Mouse (Mus musculus) olfactory bulb, adult 2 months (tissue): Measurements from ENCODE around the gene Bcr. TPM values are rescaled to one million over a fixed set of nuclear protein-coding genes. Genes with fewer than 3 reads are reported as not detected.

Experiments used
- H3K27ac ChIP-seq: fragments of 200-500 bp; 2 replicates; pipeline ENCODE4 v1.5.1; 2012; ENCODE audit warnings: low read depth, low read length; ENCODE audit not compliant: insufficient read depth
- H3K4me1 ChIP-seq: fragments of 200-500 bp; 2 replicates; pipeline ENCODE4 v1.6.1; 2012; ENCODE audit warnings: low read length; ENCODE audit not compliant: control insufficient read depth, insufficient read depth
- H3K4me3 ChIP-seq: fragments of 200-500 bp; 2 replicates; pipeline ENCODE4 v1.5.1; 2012; ENCODE audit warnings: mild to moderate bottlenecking, low read depth, low read length, moderate library complexity; ENCODE audit not compliant: insufficient read depth
- CTCF ChIP-seq: fragments of 200-500 bp; IDR thresholded peaks from 2 replicates; pipeline ENCODE4 v1.5.1; 2012; ENCODE audit warnings: low read depth, mild to moderate bottlenecking, low read length, moderate library complexity; ENCODE audit not compliant: insufficient read depth
- POLR2A ChIP-seq: fragments of 200-500 bp; IDR thresholded peaks from 2 replicates; pipeline ENCODE4 v1.6.1; 2012; ENCODE audit warnings: mild to moderate bottlenecking, low read depth, low read length, moderate library complexity; ENCODE audit not compliant: insufficient read depth
- WGBS: fragments of 180-500 bp; shearing (Covaris S2); methylation state at CpG from one replicate; pipeline ENCODE4 v1.1.7; 2018; 5-methylcytosine and 5-hydroxymethylcytosine counted together
- polyA plus RNA-seq: library from polyadenylated mRNA; stranded (reverse); fragments of >200 nt; gene quantifications from 2 replicates; pipeline ENCODE4 v1.2.4, GENCODE M21; 2012; ENCODE audit warnings: low replicate concordance; ENCODE audit not compliant: missing spikeins, insufficient read depth, insufficient read length

Bcr gene
- not detected in 2 replicates for polyA plus RNA-seq

DNA sequence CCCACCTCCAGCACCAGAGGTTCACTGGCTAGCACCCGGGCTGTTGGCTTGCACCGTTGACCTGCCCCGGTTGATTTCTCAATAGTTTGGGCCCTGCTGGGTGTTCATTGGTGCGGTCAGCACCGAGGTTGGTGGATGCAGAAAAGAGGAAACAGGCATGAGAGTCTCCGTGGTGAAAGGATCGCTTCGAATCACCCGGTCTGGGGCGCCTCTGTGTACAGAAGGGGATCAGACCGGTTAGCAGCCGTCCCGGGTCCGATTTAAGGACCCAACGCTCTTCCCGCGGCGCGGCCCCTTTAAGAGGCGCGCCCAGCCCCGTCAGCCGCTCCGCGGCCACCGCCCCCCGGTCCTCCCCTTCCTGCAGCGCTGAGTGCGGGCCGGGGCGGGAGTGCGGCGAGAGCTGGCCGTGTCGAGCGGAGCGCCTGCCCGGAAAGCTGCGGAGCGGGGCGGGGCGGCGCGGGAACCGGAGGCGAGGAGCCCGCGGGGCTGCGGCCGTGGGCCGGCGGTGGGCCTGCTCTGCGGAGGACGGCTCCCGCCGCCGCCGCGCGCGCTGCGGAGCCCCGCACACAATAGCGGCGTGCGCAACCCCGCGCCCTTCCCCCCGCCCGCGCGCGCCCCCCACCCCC lies at the start of gene Bcr:
Bcr (plus strand) TSS at position 376 of the 626 bp plus-strand sequence.
- H3K4me3 ChIP-seq, result peak within 1 kb of the TSS; percentile 75
- WGBS, result under 1% methylated on average over 63 of the region's 73 CpGs
- peak within 1 kb of the TSS; percentile 23 for H3K27ac ChIP-seq
- TF ChIP-seq CTCF (no peak), POLR2A (peak; percentile 72)
- H3K4me1 ChIP-seq, result peaks cover 33% of the 10 kb centered on the region

DNA sequence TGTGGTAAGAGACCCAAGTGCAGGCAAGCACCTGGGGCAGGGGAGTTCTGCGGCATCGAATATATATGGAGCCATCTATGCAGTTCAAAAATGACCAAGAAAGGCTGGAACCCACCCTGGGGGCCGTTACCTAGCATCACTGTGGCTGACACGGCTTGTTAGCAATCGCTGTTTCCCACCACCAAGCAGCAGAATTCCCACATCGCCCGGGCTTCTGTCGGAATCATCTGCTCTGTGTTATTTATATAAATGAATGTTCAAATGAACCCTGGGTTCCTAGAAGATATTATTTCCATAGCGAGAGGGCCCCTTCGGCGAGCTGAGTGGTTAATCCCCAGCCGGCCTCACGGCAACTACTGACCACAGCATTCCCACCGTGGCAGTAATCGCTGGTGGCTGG lies 49.7 kb upstream of the Bcr start:
- WGBS, result 74% methylated on average over 15 of the region's 15 CpGs
- peaks cover 49% of the 10 kb centered on the region for H3K4me1 ChIP-seq
- no peak overlapping the region for H3K27ac ChIP-seq
- no peak overlapping the region for H3K4me3 ChIP-seq
- no peak for TF ChIP-seq POLR2A
- TF ChIP-seq CTCF, result no peak

DNA sequence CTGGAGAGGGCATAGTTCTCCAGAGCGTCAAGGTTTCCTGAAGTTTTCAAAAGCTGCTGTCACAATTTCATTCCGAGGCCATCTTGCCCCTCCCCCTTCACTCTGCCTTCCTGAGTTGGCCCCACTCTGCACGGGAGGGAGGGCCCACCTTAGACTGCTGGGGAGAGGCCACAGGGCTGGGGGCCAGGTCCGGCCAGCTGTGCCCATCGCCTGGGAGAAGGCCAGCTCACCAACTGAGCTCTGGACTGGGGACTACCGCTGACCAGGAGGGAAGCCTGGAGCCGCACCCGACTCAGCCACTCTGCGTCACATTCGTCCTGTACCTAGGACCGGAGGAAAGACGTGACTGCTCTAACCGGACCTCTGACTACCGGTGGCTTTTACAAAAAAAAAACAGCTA lies 44.9 kb upstream of the Bcr start:
- WGBS, result 56% methylated on average over 14 of the region's 14 CpGs
- Histone ChIP-seq H3K4me3 (no peak overlapping the region), H3K4me1 (peaks cover 36% of the 10 kb centered on the region), H3K27ac (no peak overlapping the region)
- TF ChIP-seq CTCF (no peak), POLR2A (no peak)

DNA sequence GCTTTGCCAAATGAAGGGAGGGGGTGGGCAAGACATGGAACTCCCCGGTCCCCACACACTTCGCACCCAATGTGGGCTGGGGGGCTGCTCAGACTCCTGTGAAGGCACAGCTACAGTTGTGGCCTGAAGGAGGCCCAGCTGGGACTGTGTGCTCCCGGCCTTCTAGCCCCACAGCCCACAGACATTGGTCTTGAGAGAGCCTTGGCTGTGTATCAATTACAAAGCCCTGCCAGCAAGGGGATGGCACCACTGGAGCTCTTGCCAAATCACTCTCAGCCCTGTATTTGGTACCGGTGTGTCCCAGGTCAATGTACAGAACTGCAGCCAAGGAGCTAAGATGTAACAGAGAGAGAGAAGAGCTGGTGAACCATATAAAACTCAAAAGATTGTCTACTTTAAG lies 43.9 kb upstream of the Bcr start:
- H3K27ac ChIP-seq, result no peak overlapping the region
- 36% methylated on average over 4 of the region's 4 CpGs for WGBS
- no peak for TF ChIP-seq CTCF
- no peak for TF ChIP-seq POLR2A
- peaks cover 34% of the 10 kb centered on the region for H3K4me1 ChIP-seq
- no peak overlapping the region for H3K4me3 ChIP-seq

DNA sequence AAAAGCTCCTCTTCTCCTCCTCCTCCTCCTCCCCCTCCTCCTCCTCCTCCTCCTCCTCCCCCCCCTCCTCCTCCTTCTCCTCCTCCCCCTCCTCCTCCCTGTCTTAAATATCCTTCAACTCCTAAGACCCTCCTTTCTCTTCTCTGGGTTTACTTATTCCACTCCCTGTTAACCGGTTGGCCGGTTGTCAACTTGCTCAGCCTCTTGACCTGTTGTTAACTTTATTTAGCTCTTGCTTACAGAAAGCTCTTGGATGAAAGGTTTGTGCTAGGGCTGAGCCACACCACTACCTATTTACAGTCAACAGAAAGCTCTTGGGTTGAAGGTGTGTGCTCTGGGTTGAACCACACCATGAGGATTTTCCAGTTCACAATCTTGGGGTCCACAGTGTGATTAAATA lies 40.1 kb upstream of the Bcr start:
- TF ChIP-seq CTCF, result no peak
- TF ChIP-seq POLR2A, result no peak
- H3K4me3 ChIP-seq, result no peak overlapping the region
- 94% methylated on average over 2 of the region's 2 CpGs for WGBS
- peaks cover 17% of the 10 kb centered on the region for H3K4me1 ChIP-seq
- no peak overlapping the region for H3K27ac ChIP-seq

DNA sequence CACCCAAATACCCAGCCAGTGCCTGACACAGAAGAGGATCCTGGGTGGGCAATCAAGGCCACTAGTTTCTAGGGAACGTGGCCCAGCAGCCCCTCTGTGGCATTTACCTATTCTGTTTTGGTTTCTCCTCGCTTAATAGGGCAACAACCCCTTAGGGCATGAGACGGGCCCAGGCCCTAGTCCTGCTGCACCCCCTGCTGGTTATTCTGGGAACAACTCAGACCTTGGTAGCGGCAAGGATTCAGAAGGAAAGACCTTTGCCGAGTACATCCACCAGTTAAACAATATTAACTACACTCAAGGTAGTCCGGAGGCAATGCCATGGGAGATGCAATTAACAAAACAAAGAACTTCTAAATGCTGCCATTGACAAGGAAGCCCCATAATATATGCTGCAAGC lies 39.3 kb upstream of the Bcr start:
- Histone ChIP-seq H3K4me1 (peaks cover 11% of the 10 kb centered on the region), H3K4me3 (no peak overlapping the region), H3K27ac (no peak overlapping the region)
- TF ChIP-seq POLR2A (no peak), CTCF (peak; percentile 72)
- 8% methylated on average over 6 of the region's 6 CpGs for WGBS

DNA sequence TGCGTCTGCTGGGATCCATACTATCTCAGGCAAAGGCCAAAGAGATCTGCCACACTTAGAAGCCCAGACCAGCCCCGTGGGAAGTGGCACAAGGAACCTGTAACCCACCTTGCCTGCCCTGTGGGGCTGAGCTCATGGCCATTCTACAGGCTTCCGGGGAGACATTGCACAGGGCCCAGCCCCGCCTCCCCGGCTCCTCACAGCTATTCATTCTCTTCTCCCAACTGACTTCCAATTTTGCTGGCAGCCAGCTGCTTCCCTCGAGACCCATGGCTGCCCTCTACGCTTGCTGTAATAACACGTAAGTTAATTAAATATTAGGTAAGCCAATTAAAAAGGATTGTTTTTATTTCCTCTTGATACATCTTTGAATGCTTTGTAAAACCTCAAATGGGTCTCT lies 33.9 kb upstream of the Bcr start:
- Histone ChIP-seq H3K4me1 (no peaks in the 10 kb centered on the region), H3K27ac (no peak overlapping the region), H3K4me3 (no peak overlapping the region)
- TF ChIP-seq CTCF (no peak), POLR2A (no peak)
- WGBS, result 59% methylated on average over 8 of the region's 8 CpGs

DNA sequence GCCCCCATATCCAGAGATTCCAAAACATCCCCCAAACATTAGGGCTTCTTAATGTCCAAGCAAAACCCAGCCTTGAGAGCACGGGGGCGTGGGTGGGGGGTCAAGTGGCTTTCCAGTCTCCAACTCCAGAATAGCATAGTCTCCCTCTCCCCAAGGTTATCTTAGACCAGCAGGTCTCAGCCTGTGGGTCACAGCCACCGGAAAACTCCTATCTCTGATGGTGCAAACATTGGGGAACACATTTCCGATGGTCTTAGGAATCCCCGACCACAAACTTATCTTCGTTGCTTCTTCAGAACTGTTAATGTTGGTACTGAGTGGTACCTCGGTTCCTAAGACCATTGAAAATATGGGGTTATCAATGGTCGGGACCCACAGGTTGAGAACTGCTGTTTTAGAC lies 31.6 kb upstream of the Bcr start:
- no peak for TF ChIP-seq CTCF
- no peak for TF ChIP-seq POLR2A
- 92% methylated on average over 8 of the region's 8 CpGs for WGBS
- H3K27ac ChIP-seq, result no peak overlapping the region

DNA sequence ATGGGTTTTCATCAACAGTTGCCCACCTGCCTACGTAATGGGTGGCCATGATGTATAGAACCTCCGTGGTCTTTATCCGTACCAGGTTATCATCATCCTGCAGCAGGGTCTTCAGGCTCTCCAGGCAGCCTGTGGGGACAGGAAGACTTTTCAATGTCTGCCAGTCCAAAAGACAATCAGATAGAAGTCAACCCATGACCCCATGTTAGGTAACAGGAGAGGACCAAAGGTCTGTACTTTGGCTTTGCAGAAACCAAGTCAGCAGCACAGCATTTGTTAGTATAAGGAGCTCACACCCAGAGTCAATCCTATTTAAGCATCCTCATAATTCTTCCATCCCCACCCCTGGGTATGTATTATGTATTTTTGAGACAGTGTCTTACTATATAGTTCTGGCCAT lies 30.7 kb upstream of the Bcr start:
- no peak overlapping the region for H3K4me3 ChIP-seq
- H3K4me1 ChIP-seq, result peaks cover 6% of the 10 kb centered on the region
- TF ChIP-seq POLR2A (no peak), CTCF (no peak)
- no peak overlapping the region for H3K27ac ChIP-seq
- WGBS, result 96% methylated on average over 3 of the region's 3 CpGs

More for the DNA sequence above, 31.6 kb upstream of the Bcr start:
- Histone ChIP-seq H3K4me3 (no peak overlapping the region), H3K4me1 (peaks cover 6% of the 10 kb centered on the region)

DNA sequence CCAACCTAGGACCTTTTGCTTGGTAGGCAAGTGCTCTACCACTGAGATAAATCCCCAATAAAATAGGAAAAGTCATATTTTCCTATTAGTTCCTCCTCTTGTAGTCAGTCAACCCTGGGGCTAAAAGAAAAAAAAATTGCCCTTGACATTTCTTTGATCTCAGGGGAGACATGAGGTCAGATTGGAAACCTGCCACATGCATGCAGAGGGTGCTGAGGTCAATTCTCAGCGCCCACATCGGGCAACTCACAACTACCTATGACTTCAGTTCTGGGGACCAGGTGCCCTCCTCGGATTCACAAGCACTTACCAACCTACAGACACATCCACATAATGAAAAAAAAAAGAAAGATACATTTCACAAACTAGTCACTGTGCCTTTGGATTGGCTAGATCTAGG lies 30.2 kb upstream of the Bcr start:
- 87% methylated on average over 3 of the region's 3 CpGs for WGBS
- no peak for TF ChIP-seq POLR2A
- no peak for TF ChIP-seq CTCF
- H3K27ac ChIP-seq, result no peak overlapping the region
- peaks cover 6% of the 10 kb centered on the region for H3K4me1 ChIP-seq
- H3K4me3 ChIP-seq, result no peak overlapping the region
